Mouse (Mus musculus): ENCODE measurements at regions not wholly inside any gene's neighbourhood (a gene's known extent, or its start where the extent isn't known, plus 50 kb on each side); places are given as distances from the start of the nearest gene placed in this dataset.

DNA sequence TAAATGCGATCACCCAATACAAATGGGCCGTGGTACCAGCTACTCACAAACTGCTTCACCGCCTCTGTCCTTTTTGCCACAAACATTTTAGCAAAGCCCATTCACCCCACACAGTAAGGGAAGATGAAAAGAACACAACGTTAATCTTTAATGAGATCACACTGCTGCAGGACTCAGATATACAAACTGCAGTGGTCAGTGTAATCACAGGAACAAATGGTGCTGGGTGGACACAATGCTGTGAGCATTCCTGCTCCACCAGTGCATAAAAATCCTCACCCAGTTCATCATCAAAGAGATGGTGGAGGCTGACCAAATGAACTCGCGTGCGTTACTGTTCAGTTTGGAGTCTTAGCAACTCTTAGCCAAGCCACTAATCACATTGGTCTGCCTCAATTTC, 69.0 kb downstream of the Rps12 start:
- TF ChIP-seq CTCF (IDR thresholded peaks at IDR 0.05; ENCODE audit: borderline replicate concordance, insufficient read depth, low read length) (no peak), POLR2A (IDR thresholded peaks at IDR 0.05; ENCODE audit: low read depth, low read length) (no peak)

All from embryonic fibroblast, embryonic 13.5 days (primary cell).